Mouse (Mus musculus) cerebellum, adult 2 months (tissue): Measurements from ENCODE around the gene P2ry6. TPM values are rescaled to one million over a fixed set of nuclear protein-coding genes. Genes with fewer than 3 reads are reported as not detected.

Experiments
- DNase-seq, 2 experiments: peaks; one replicate each; pipeline ENCODE4 v3.0.0; 2021
- H3K27ac ChIP-seq: fragments of 200-500 bp; 2 replicates; pipeline ENCODE4 v1.5.1; 2012; ENCODE audit warnings: low read length, control low read depth, inconsistent platforms; ENCODE audit not compliant: insufficient read depth
- H3K27me3 ChIP-seq: fragments of 200-500 bp; 2 replicates; pipeline ENCODE4 v1.6.1; 2012; ENCODE audit warnings: inconsistent platforms, mild to moderate bottlenecking, low read length, moderate library complexity; ENCODE audit not compliant: control insufficient read depth, insufficient read depth
- H3K4me1 ChIP-seq: fragments of 200-500 bp; 2 replicates; pipeline ENCODE4 v1.6.1; 2011; ENCODE audit warnings: low read length; ENCODE audit not compliant: control insufficient read depth, insufficient read depth
- H3K4me3 ChIP-seq: fragments of 200-500 bp; replicated peaks from 2 replicates; pipeline ENCODE3; 2011; ENCODE audit warnings: mild to moderate bottlenecking, low read depth, low read length, control low read depth; ENCODE audit not compliant: insufficient read depth
- CTCF ChIP-seq: fragments of 200-500 bp; IDR thresholded peaks from 2 replicates; pipeline ENCODE4 v1.5.1; 2011; ENCODE audit warnings: low read depth, mild to moderate bottlenecking, control low read depth, low read length, moderate library complexity, borderline replicate concordance; ENCODE audit not compliant: insufficient read depth
- POLR2A ChIP-seq: fragments of 200-500 bp; IDR thresholded peaks from 2 replicates; pipeline ENCODE4 v1.6.1; 2011; ENCODE audit warnings: low read length, control low read depth, borderline replicate concordance; ENCODE audit not compliant: insufficient read depth
- WGBS: fragments of 180-500 bp; shearing (Covaris S2); methylation state at CpG from one replicate; pipeline ENCODE4 v1.1.7; 2018; 5-methylcytosine and 5-hydroxymethylcytosine counted together
- polyA plus RNA-seq: library from polyadenylated mRNA; depleted of rRNA; stranded (reverse); fragments of >200 nt; gene quantifications from 2 replicates; pipeline ENCODE4 v1.2.3, GENCODE M21; 2012

Gene P2ry6
- polyA plus RNA-seq, 1 experiment: 1.1 TPM

GRCm38 (mm10) chr7:100978171-100978570 is 3.7 kb upstream of the P2ry6 start:
- no peaks in the 10 kb centered on the region for H3K4me1 ChIP-seq
- DNase-seq: no peak
- H3K27me3 ChIP-seq: no peaks in the 10 kb centered on the region
- TF ChIP-seq POLR2A (no peak), CTCF (no peak)
- H3K4me3 ChIP-seq: no peak overlapping the region
- 89% methylated on average over 5 of the region's 5 CpGs for WGBS
- no peak overlapping the region for H3K27ac ChIP-seq

DNA sequence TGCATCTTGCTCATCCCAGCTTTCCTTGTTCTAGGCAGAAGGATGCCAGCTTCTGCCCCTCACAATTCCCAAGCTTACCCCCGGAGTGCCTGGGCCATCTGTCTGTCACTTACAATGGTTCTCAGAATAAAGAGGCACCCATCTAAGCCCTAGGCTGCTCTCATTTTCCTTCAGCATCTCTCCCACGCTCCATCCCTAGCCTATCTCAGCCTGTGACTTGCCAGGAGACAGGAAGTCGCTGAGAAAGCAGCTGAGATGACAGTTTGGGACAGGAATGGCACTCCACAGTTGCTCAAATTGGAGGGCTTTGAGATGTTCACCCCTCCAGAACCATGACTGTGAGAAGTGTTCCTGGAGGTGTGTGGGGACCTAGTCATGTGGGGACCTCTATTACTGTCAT is 1.6 kb downstream of the P2ry6 start:
- Histone ChIP-seq H3K27me3 (no peaks in the 10 kb centered on the region), H3K4me3 (no peak overlapping the region), H3K4me1 (no peaks in the 10 kb centered on the region), H3K27ac (no peak overlapping the region)
- DNase-seq: no peak
- WGBS: 62% methylated on average over 3 of the region's 3 CpGs
- TF ChIP-seq CTCF: no peak
- TF ChIP-seq POLR2A: no peak

DNA sequence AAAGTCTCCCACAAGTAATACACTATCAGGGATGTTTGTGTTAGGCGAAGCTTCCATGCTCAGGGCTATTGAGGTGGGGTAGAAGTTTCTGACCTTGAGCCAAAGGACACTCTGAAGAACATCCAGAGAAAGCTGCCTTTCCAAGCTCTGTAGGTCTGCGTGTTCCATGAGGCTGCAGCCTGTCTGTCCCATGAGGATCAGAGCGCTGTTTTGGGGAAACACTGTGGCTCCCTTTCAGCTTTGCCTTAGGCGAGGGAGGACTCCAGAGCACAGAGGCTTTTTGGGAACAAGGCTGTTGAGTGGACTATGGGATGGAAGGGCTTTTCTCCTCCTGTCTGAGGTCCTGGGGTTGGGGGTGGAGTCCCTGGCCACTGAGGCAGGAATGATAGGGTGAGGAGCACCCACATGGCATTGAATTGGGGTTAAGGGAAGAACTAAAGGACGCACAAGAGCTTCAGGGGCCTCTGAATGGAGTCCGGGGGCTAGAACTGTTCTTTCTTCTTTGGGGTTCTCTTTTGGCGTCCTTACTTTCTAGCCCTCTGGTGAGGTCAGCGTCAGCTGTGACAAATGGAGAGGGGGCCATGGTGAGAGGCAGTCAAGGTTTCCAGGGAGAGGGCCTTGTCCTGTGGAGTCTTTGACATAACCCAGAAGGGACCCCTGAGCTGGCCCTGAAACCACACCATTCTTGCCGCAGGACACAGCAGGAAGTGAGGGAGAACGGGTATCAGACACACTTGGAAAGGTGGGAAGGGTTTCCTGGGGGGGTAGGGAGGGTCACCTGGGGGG is 5.4 kb downstream of the P2ry6 start:
- no peak for DNase-seq
- Histone ChIP-seq H3K27me3 (no peaks in the 10 kb centered on the region), H3K27ac (no peak overlapping the region), H3K4me3 (no peak overlapping the region), H3K4me1 (no peaks in the 10 kb centered on the region)
- TF ChIP-seq CTCF (no peak), POLR2A (no peak)
- 68% methylated on average over 10 of the region's 10 CpGs for WGBS

DNA sequence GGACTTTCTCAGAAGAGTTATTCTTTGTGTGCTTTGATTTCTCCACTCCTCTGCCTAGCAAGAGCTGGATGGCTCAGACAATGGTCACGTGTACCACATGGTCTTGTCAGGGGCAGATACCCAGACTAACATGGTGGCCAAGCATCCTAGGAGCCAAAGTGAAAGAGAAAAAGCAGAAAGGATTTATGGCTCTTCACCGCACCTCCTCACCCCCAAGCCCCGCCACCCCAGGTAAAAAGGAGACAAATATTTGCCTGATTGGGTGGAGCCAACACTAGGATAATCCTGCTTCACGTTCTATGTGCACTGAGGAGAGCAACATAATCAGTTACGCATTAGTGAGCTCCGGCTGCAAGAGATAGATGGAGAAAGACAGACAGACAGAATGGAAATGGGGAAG is 6.1 kb downstream of the P2ry6 start:
- Histone ChIP-seq H3K4me3 (no peak overlapping the region), H3K27me3 (no peaks in the 10 kb centered on the region), H3K27ac (no peak overlapping the region), H3K4me1 (no peaks in the 10 kb centered on the region)
- 82% methylated on average over 6 of the region's 6 CpGs for WGBS
- no peak for DNase-seq
- TF ChIP-seq CTCF (no peak), POLR2A (no peak)

DNA sequence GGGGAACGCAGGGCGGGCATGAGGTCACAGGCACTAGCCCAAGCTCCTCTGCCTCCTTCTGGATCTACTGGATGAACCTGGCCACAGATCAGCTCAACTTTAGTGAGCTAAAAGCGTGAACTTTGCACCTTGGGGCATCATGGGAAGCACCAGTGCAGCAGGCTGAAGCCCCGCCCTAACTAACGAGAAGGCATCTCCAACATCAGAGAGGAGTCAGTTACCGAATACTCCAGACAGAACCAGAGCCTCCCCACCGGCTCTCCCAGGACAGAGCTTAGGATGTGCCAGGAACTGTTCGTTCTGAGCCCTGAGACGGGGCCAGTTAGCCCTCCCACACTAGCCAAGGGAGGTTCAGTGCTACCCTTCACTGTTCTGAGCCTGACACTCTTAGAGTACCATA is 6.6 kb downstream of the P2ry6 start:
- no peak overlapping the region for H3K27ac ChIP-seq
- no peaks in the 10 kb centered on the region for H3K27me3 ChIP-seq
- H3K4me1 ChIP-seq: no peaks in the 10 kb centered on the region
- no peak for DNase-seq
- H3K4me3 ChIP-seq: no peak overlapping the region
- 68% methylated on average over 9 of the region's 9 CpGs for WGBS
- TF ChIP-seq CTCF (no peak), POLR2A (no peak)

GRCm38 (mm10) chr7:100966014-100966413 is 8.4 kb downstream of the P2ry6 start:
- no peak for DNase-seq
- 91% methylated on average over 7 of the region's 7 CpGs for WGBS
- no peak overlapping the region for H3K27ac ChIP-seq
- H3K4me3 ChIP-seq: no peak overlapping the region
- TF ChIP-seq POLR2A (no peak), CTCF (no peak)
- H3K4me1 ChIP-seq: no peaks in the 10 kb centered on the region
- H3K27me3 ChIP-seq: no peaks in the 10 kb centered on the region

DNA sequence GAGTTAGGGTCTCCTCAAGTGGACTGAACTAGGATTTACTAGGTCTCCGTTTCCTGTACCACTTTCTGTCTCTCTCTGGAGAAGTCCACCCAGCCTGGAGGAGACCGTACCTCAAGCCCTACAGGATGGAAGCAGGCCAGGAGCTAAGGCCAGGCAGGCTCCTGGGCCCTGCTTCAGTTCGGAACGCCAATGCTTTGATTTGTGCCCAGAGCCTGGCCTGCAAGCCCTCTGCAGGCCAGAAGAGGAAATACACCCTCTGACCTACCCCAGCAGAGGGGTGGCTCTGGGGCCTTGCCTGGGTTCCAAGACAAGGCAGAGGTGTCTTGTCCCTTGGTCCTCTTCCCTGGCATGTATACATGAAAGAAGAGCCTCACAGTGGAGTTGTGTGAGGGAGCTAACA is 9.4 kb downstream of the P2ry6 start:
- no peak overlapping the region for H3K4me3 ChIP-seq
- WGBS: 17% methylated on average over 4 of the region's 4 CpGs
- TF ChIP-seq POLR2A: no peak
- TF ChIP-seq CTCF: peak; percentile 80

DNA sequence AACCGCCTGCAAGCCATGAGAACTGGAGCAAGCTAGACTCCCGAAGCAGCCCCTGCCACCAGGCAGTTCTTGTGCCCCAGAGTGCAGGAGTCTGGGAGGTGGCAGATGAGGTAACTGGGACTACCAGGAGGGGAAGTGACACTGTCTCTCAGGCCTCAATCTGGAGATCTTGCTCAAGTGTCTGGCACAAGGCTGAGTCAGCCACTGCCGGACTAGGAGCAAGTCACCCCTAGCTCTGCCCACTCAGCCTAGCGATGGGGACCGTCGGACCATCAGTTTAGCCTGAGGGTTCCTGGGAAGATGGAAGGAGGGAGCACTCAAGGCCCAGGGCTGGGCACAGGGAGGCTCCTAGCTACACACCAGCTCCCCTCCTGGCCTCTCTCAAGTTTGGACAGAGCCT is 10.2 kb downstream of the P2ry6 start:
- Histone ChIP-seq H3K4me1 (no peaks in the 10 kb centered on the region), H3K4me3 (no peak overlapping the region), H3K27ac (no peak overlapping the region), H3K27me3 (no peaks in the 10 kb centered on the region)
- no peak for DNase-seq
- TF ChIP-seq POLR2A: no peak
- no peak for TF ChIP-seq CTCF
- 96% methylated on average over 6 of the region's 6 CpGs for WGBS

More for the DNA sequence above, 9.4 kb downstream of the P2ry6 start:
- Histone ChIP-seq H3K4me1 (no peaks in the 10 kb centered on the region), H3K27ac (no peak overlapping the region), H3K27me3 (no peaks in the 10 kb centered on the region)
- peak; percentile 34 to 37 for DNase-seq

- no peak overlapping the region for H3K27ac ChIP-seq
Observed at GRCm38 (mm10) chr7:100963381-100963780, 11.1 kb downstream of the P2ry6 start.

More at GRCm38 (mm10) chr7:100963381-100963780, 11.1 kb downstream of the P2ry6 start:
- 82% methylated on average over 8 of the region's 8 CpGs for WGBS
- Histone ChIP-seq H3K4me1 (no peaks in the 10 kb centered on the region), H3K27me3 (no peaks in the 10 kb centered on the region), H3K4me3 (no peak overlapping the region)
- TF ChIP-seq POLR2A (no peak), CTCF (no peak)
- DNase-seq: no peak
